Mouse (Mus musculus) lung, adult 2 months (tissue): ENCODE measurements around the gene Cradd.

ENCODE experiments used
- CTCF ChIP-seq: fragments of 200-500 bp; IDR thresholded peaks from 2 replicates; pipeline ENCODE4 v1.5.1; 2011; ENCODE audit warnings: mild to moderate bottlenecking, low read length, control low read depth; ENCODE audit not compliant: insufficient read depth
- POLR2A ChIP-seq: fragments of 200-500 bp; IDR thresholded peaks from 2 replicates; pipeline ENCODE4 v1.6.1; 2011; ENCODE audit warnings: low read depth, mild to moderate bottlenecking, control low read depth, low read length, borderline replicate concordance; ENCODE audit errors: extremely low read depth

GRCm38 (mm10) chr10:95221914-95222313 lies 102.0 kb downstream of the Cradd start:
- TF ChIP-seq CTCF (no peak), POLR2A (no peak)
